Mouse (Mus musculus) left cerebral cortex, adult 11 months (tissue): ENCODE measurements around the gene H2-Oa.

Source experiments
- DNase-seq: peaks from one replicate; pipeline ENCODE4 v3.0.0; 2022; ENCODE audit warnings: low spot score

The H2-Oa gene

GRCm38 (mm10) chr17:34101604-34102032 lies 9.5 kb downstream of the H2-Oa start:
- DNase-seq = peak; percentile 84

- DNase-seq = no peak
These were observed 10.7 kb downstream of the H2-Oa start for GRCm38 (mm10) chr17:34102831-34103230.

- DNase-seq = no peak
These were observed 12.7 kb downstream of the H2-Oa start for GRCm38 (mm10) chr17:34104804-34105203.

GRCm38 (mm10) chr17:34106555-34106954 lies 14.4 kb downstream of the H2-Oa start:
- DNase-seq = no peak

- no peak for DNase-seq
These were observed 15.1 kb downstream of the H2-Oa start for GRCm38 (mm10) chr17:34107109-34107867.

GRCm38 (mm10) chr17:34108460-34108859 lies 16.3 kb downstream of the H2-Oa start:
- DNase-seq = no peak

- no peak for DNase-seq
These were observed 17.1 kb downstream of the H2-Oa start for GRCm38 (mm10) chr17:34109038-34109805.

GRCm38 (mm10) chr17:34109806-34110195 lies 17.7 kb downstream of the H2-Oa start:
- no peak for DNase-seq

GRCm38 (mm10) chr17:34110309-34110708 lies 18.2 kb downstream of the H2-Oa start:
- no peak for DNase-seq

GRCm38 (mm10) chr17:34114114-34114513 lies 22.0 kb downstream of the H2-Oa start:
- DNase-seq = no peak

- no peak for DNase-seq
These were observed 24.7 kb downstream of the H2-Oa start for GRCm38 (mm10) chr17:34116736-34117370.

- no peak for DNase-seq
These were observed 25.4 kb downstream of the H2-Oa start for GRCm38 (mm10) chr17:34117421-34118112.

GRCm38 (mm10) chr17:34118113-34118872 lies 26.2 kb downstream of the H2-Oa start:
- DNase-seq = no peak

GRCm38 (mm10) chr17:34118873-34119248 lies 26.7 kb downstream of the H2-Oa start:
- no peak for DNase-seq

GRCm38 (mm10) chr17:34119249-34120179 lies 27.4 kb downstream of the H2-Oa start, which contains the start of gene H2-DMa:
Gene H2-DMa (plus strand): TSS chr17:34119541.
- DNase-seq = peak; percentile 99

GRCm38 (mm10) chr17:34120180-34120723 lies 28.1 kb downstream of the H2-Oa start:
- DNase-seq = peak; percentile 81

GRCm38 (mm10) chr17:34120814-34121171 lies 28.7 kb downstream of the H2-Oa start:
- peak; percentile 76 for DNase-seq

GRCm38 (mm10) chr17:34121172-34121878 lies 29.2 kb downstream of the H2-Oa start:
- DNase-seq = peak; percentile 91

GRCm38 (mm10) chr17:34121879-34122187 lies 29.7 kb downstream of the H2-Oa start:
- no peak for DNase-seq
